Mouse (Mus musculus) forebrain, embryonic 14.5 days (tissue): ENCODE measurements at regions not wholly inside any gene's neighbourhood (a gene's known extent, or its start where the extent isn't known, plus 50 kb on each side); places are given as distances from the start of the nearest gene placed in this dataset.

Experiments
- ATAC-seq: fragments of 200-750 bp; cut with Nextera tagmentation; 2 replicates; pipeline ENCODE4 v1.8.0; 2017; ENCODE audit warnings: mild to moderate bottlenecking, moderate library complexity
- DNase-seq: peaks from one replicate; pipeline ENCODE4 v3.0.0-alpha.2; 2015; ENCODE audit warnings: low spot score
- H3K27ac ChIP-seq: fragments of 300-500 bp; sonication (generic); 2 replicates; pipeline ENCODE4 v1.5.1; 2014; ENCODE audit warnings: low read depth, mild to moderate bottlenecking, control low read depth, low read length, moderate library complexity
- H3K27me3 ChIP-seq: fragments of 300-500 bp; sonication (generic); replicated peaks from 2 replicates; pipeline ENCODE4 v1.6.1; 2014; ENCODE audit warnings: low read length, control low read depth, mixed read lengths; ENCODE audit not compliant: control insufficient read depth, insufficient read depth
- H3K36me3 ChIP-seq: fragments of 300-500 bp; sonication (generic); 2 replicates; pipeline ENCODE4 v1.6.1; 2014; ENCODE audit warnings: low read length, control low read depth; ENCODE audit not compliant: control insufficient read depth, insufficient read depth
- H3K4me1 ChIP-seq: fragments of 300-500 bp; sonication (generic); 2 replicates; pipeline ENCODE4 v1.6.1; 2014; ENCODE audit warnings: antibody characterized with exemption, low read length, control low read depth; ENCODE audit not compliant: control insufficient read depth, insufficient read depth
- H3K4me2 ChIP-seq: fragments of 300-500 bp; sonication (generic); 2 replicates; pipeline ENCODE4 v1.6.1; 2014; ENCODE audit warnings: mild to moderate bottlenecking, control low read depth, low read length
- H3K4me3 ChIP-seq: fragments of 300-500 bp; sonication (generic); 2 replicates; pipeline ENCODE4 v1.5.1; 2014; ENCODE audit warnings: low read depth, low read length, control low read depth
- H3K9ac ChIP-seq: fragments of 300-500 bp; sonication (generic); 2 replicates; pipeline ENCODE4 v1.6.1; 2014; ENCODE audit warnings: mild to moderate bottlenecking, low read length, control low read depth, moderate library complexity
- H3K9me3 ChIP-seq: fragments of 300-500 bp; sonication (generic); replicated peaks from 2 replicates; pipeline ENCODE4 v1.6.1; 2016; ENCODE audit warnings: low read length, control low read depth, mixed read lengths; ENCODE audit not compliant: control insufficient read depth
- WGBS: fragments of 180-500 bp; shearing (Covaris S2); extraction: QIAGEN DNeasy Blood & Tissue Kit; methylation state at CpG from one replicate; pipeline ENCODE4 v1.1.7; 2014; 5-methylcytosine and 5-hydroxymethylcytosine counted together

GRCm38 (mm10) chr17:93355238-93355637 lies 156.4 kb downstream of the Adcyap1 start:
- H3K27ac ChIP-seq: no peak overlapping the region
- H3K9ac ChIP-seq: no peak overlapping the region
- ATAC-seq (no peak), DNase-seq (no peak)
- H3K27me3 ChIP-seq: no peaks in the 10 kb centered on the region
- H3K4me2 ChIP-seq: no peak overlapping the region
- H3K9me3 ChIP-seq: no peaks in the 10 kb centered on the region
- no peak overlapping the region for H3K4me3 ChIP-seq
- H3K36me3 ChIP-seq: no peaks in the 10 kb centered on the region
- H3K4me1 ChIP-seq: no peaks in the 10 kb centered on the region

GRCm38 (mm10) chr17:93362926-93363325 lies 164.1 kb downstream of the Adcyap1 start:
- H3K9ac ChIP-seq: no peak overlapping the region
- ATAC-seq: no peak
- no peak overlapping the region for H3K27ac ChIP-seq
- no peak overlapping the region for H3K4me2 ChIP-seq
- H3K9me3 ChIP-seq: no peaks in the 10 kb centered on the region
- DNase-seq: peak; percentile 60
- no peaks in the 10 kb centered on the region for H3K4me1 ChIP-seq
- H3K36me3 ChIP-seq: no peaks in the 10 kb centered on the region
- H3K4me3 ChIP-seq: no peak overlapping the region
- H3K27me3 ChIP-seq: no peaks in the 10 kb centered on the region

GRCm38 (mm10) chr17:93377453-93378091 lies 178.8 kb downstream of the Adcyap1 start:
- H3K9ac ChIP-seq: no peak overlapping the region
- DNase-seq (peak; percentile 44), ATAC-seq (peak; percentile 81)
- H3K4me2 ChIP-seq: no peak overlapping the region
- H3K27me3 ChIP-seq: no peaks in the 10 kb centered on the region
- H3K36me3 ChIP-seq: no peaks in the 10 kb centered on the region
- no peak overlapping the region for H3K27ac ChIP-seq
- no peaks in the 10 kb centered on the region for H3K4me1 ChIP-seq
- no peaks in the 10 kb centered on the region for H3K9me3 ChIP-seq
- H3K4me3 ChIP-seq: no peak overlapping the region

GRCm38 (mm10) chr17:93379789-93380398 lies 181.1 kb downstream of the Adcyap1 start:
- no peak for DNase-seq
- Histone ChIP-seq H3K4me1 (no peaks in the 10 kb centered on the region), H3K4me3 (no peak overlapping the region), H3K27ac (no peak overlapping the region), H3K9ac (no peak overlapping the region), H3K4me2 (no peak overlapping the region), H3K9me3 (no peaks in the 10 kb centered on the region), H3K36me3 (no peaks in the 10 kb centered on the region), H3K27me3 (no peaks in the 10 kb centered on the region)
- 90% methylated on average over 4 of the region's 4 CpGs for WGBS
- ATAC-seq: no peak

- no peaks in the 10 kb centered on the region for H3K9me3 ChIP-seq
- no peak overlapping the region for H3K27ac ChIP-seq
- no peak overlapping the region for H3K4me3 ChIP-seq
- DNase-seq: no peak
- H3K36me3 ChIP-seq: no peaks in the 10 kb centered on the region
- no peak overlapping the region for H3K9ac ChIP-seq
- ATAC-seq: no peak
- H3K27me3 ChIP-seq: no peaks in the 10 kb centered on the region
- no peak overlapping the region for H3K4me2 ChIP-seq
- H3K4me1 ChIP-seq: no peaks in the 10 kb centered on the region
- WGBS: 86% methylated on average over 3 of the region's 3 CpGs
These were observed 191.4 kb downstream of the Adcyap1 start for GRCm38 (mm10) chr17:93390256-93390655.

- H3K4me3 ChIP-seq: no peak overlapping the region
- peak; percentile 92 for ATAC-seq
- H3K27me3 ChIP-seq: no peaks in the 10 kb centered on the region
- H3K9me3 ChIP-seq: no peaks in the 10 kb centered on the region
- H3K4me2 ChIP-seq: no peak overlapping the region
- no peaks in the 10 kb centered on the region for H3K4me1 ChIP-seq
- no peak overlapping the region for H3K27ac ChIP-seq
- H3K36me3 ChIP-seq: no peaks in the 10 kb centered on the region
- H3K9ac ChIP-seq: no peak overlapping the region
- 41% methylated on average over 1 of the region's 1 CpGs for WGBS
- peak; percentile 74 for DNase-seq
These were observed 210.5 kb downstream of the Adcyap1 start for GRCm38 (mm10) chr17:93409329-93409728.
